Mouse (Mus musculus) layer of hippocampus, postnatal 10 days (tissue): ENCODE data around the gene Ifih1. TPM values are rescaled to one million over a fixed set of nuclear protein-coding genes. Genes with fewer than 3 reads are reported as not detected.

Experiments used
- DNase-seq, 2 experiments: peaks; one replicate each; pipeline ENCODE4 v3.0.0; 2021; ENCODE audit warnings: low spot score in 2 of 2
- total RNA-seq, 2 experiments: library from RNA; stranded (reverse); gene quantifications; 2 replicates each; pipeline ENCODE4 v1.2.3; 2021

Ifih1 gene
- total RNA-seq, 2 experiments from 2014 or later, result 1.8 to 2.3 TPM

- peak; percentile 47 to 49 for DNase-seq
These were observed 2.4 kb downstream of the Ifih1 start for GRCm38 (mm10) chr2:62643405-62644305.

GRCm38 (mm10) chr2:62639869-62640268 lies 6.2 kb downstream of the Ifih1 start:
- DNase-seq, result no peak

DNA sequence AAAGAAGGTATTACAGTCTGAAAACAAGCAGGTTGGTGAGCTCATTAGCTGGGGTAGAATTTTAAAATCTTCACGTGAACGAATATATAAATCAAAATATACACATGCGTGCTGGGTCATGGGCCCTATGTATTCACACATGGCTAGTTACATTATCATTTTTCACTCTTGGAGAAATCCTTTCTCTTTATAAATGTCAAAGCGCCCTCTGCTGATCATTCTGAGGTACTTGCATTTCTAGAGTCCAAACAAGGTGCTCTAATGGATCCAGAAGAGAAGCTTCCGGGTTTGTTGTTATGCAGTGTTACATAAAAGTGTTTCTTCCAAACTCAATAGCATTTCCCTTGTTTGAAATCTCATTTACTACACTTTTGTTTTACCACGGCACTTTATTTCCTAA lies 15.6 kb downstream of the Ifih1 start:
- peak in 1 of 2 experiments; percentile 19 for DNase-seq

DNA sequence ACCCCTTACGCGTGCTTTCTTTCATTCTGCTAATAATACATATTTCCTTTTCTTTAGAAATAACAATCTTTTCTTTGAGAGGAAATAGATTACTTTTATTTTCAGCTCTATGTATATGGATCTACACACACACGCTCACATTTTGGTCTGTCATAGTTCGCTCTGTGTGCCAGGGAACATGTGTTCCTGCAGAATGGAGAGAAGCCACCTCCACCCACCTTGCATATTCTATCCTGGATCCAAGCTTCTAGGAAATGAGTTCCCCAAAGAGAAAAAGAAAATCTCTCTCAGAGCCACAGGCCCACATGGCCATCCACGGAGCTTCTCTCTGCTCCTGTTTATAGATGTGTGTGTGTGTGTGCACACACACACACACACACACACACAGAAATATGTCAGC lies 17.7 kb downstream of the Ifih1 start:
- no peak for DNase-seq

DNA sequence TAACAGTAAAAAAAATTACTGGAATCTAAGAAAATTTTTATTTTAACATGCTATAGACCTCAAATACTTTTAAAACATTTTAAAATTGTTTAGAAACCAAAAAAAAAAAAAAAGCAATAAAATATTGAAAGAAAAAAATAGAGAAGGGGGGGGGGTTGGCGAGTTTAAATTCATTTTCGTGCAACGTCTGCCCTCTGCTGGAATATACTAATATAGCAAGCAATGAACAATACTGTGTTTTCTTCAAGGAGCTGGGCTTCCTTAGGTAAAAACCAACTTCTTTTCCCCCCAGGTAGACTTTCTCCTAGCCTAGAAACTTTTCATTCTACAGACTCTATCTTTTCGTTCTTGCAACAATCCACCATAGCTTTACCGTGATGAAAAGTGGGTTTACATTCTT lies 18.3 kb downstream of the Ifih1 start:
- DNase-seq, result no peak

- no peak for DNase-seq
These were observed 23.0 kb downstream of the Ifih1 start for GRCm38 (mm10) chr2:62623024-62623441.

GRCm38 (mm10) chr2:62619679-62620078 lies 26.4 kb downstream of the Ifih1 start:
- DNase-seq, result no peak

DNA sequence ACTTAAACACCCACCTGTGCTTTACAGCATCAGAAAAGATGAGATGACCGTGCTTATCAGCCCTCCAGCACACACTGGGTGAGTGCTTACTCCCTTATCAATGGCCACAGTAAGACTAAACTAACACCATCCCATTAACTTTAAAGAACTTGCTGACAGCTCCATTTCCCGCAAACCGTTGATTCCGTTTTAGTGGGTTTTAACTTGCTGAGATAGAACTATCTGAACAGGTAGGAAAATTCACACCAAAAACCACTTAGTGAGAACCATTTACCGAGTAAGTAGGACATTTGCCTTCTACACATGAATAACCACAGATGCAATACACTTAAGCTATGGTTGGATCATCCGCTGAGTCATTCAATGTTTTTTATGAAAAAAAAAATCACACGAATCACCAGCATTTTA lies 27.1 kb downstream of the Ifih1 start:
- DNase-seq, result no peak

DNA sequence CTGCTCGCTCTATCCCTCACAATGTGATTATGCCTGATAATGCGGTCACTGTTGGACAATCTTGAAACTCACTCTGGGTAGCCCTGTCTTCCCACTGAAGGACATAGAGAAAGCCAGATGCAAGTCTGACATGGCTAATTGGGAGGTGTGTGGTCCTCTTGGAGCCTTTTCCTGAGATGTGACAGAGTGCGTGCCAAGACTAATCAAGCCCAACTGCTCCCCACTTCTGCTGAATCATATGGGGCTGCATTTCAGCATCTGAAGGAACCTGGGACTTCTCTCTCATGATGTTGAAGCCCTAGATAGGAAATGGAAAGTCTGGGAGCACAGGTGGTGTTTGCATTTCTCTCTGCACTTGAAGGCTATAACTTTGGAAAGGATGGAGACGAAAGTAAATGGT lies 32.9 kb downstream of the Ifih1 start:
- DNase-seq, result no peak

GRCm38 (mm10) chr2:62606205-62606604 lies 39.9 kb downstream of the Ifih1 start:
- no peak for DNase-seq

- DNase-seq, result no peak
These were observed 42.5 kb downstream of the Ifih1 start for GRCm38 (mm10) chr2:62603530-62603929.

DNA sequence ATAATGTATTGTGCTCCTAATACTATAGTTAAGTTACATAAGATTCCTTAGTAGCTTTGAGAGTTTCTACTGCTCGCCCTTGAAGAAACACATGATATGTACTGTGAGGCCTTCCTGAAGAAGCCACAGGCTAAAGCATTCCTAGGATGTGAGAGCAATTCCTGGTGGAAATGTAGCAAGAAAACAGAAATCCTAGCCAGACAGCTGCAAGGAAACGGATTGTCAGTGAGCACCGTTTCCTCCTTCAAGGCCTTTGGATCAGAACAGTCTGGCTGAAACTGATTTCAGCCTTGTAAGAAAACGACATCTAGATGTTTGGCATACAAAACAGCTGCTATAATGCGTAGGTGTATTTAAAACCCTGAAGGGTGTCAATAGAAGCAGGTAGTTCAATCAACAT lies 49.5 kb downstream of the Ifih1 start:
- DNase-seq, result no peak

- DNase-seq, result no peak
These were observed 51.6 kb downstream of the Ifih1 start for GRCm38 (mm10) chr2:62594491-62594890.

- DNase-seq, result no peak
These were observed 54.5 kb downstream of the Ifih1 start for GRCm38 (mm10) chr2:62591555-62591954.

DNA sequence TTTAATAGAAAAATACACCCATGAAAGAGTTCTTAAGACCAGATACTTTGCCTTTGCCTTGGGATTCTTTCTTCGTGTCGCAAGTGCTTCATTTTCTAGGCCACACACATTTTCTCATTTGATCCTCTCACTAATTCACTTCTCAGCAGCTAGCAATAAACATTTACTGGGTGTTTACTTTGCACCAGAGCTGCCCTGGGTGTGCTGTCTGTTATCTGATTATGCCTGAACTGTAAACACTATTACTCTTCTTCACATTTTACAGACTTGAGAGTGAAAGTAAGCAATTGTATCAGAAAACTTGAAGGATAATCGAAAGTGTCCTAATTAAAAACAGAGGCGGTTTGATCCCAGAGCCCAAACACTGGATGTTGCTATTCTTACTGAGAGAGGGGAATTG lies 56.7 kb downstream of the Ifih1 start:
- DNase-seq, result no peak

- no peak for DNase-seq
These were observed 60.3 kb downstream of the Ifih1 start for GRCm38 (mm10) chr2:62585769-62586168.

GRCm38 (mm10) chr2:62574962-62575361 lies 71.1 kb downstream of the Ifih1 start:
- DNase-seq, result no peak

DNA sequence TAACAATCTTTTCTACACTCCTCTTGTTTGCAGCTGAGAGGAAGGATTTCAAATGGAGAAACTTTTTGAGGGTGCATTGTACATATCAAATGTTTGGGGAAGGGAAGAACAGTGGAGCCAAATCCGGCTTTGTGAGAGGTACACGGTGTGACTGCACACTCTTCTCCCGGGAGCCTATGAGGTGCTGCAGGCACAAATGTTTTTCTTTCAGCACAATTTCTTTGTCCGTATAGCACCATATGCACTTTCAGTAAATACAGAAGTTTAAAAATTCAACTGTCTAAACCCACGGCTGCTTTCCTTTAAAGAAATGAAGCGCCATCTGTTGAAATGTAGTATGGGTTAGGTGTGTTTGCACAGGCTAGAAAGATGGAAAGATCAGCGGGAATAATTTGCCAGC lies 71.8 kb downstream of the Ifih1 start:
- DNase-seq, result no peak

DNA sequence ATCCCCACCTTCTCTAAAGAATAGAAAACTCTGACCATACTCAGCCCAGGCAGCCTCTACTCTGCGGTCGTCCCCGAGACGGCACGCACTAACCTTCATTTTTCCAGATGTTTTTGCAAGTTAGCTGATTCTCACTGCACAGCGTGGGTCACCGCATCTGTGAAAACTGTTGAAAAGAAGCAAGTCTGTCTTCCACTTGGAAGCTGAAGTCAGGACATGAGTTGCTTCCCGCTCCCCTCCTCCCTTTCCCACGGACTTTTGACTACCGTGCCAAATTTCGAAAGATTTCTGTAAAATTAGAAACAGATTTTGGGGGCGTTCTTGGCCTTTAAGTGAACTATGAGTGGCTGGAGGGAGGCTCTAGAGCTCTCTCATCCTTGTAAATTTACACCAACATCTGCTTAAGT lies 72.3 kb downstream of the Ifih1 start, which contains the start of gene Fap:
TSS of gene Fap (minus strand) at position 323 of the 407 bp plus-strand sequence.
- no peak for DNase-seq

DNA sequence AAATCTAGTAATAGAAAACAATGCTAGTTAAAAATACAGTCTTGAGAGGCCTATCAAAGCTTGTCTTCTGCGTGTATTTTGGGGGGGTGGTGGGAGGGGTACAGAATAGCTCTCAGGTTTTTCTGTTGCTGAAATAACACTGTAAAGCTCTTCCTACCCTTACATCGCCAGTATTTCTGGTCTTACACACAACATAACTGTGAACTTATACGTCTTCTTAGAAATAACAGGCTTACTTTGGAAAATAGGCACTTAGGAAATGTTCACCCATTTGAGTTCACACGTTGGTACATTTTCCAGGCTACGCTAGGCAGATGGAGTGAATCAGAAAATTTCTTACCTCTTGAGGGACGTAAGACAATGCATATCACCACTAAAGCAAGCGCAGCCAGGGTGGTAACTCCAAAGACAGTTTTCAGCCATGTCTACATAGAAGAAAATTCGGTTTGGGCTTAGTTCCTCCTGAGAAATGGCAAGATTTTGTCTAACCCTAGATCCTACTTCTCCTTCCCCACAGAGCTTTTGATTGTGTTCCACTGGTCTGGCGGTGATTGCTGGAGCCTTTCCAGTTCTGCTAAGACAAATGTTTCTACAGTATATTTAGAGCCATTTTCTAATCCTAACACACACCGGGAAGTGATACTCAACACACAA lies 72.8 kb downstream of the Ifih1 start:
- no peak for DNase-seq

- no peak for DNase-seq
These were observed 81.4 kb downstream of the Ifih1 start for GRCm38 (mm10) chr2:62564687-62565086.

GRCm38 (mm10) chr2:62562661-62563485 lies 83.2 kb downstream of the Ifih1 start:
- DNase-seq, result no peak
